Mouse (Mus musculus) limb, embryonic 10.5 days (tissue): ENCODE measurements around the gene Ifi47. TPM values are rescaled to one million over a fixed set of nuclear protein-coding genes. Genes with fewer than 3 reads are reported as not detected.

ENCODE experiments used
- DNase-seq: peaks from one replicate; pipeline ENCODE4 v3.0.0-alpha.2; 2017; ENCODE audit warnings: low spot score
- H3K27ac ChIP-seq: fragments of 300-500 bp; sonication (generic); 2 replicates; pipeline ENCODE4 v1.5.1; 2016; ENCODE audit warnings: mild to moderate bottlenecking
- H3K27me3 ChIP-seq: fragments of 300-500 bp; sonication (generic); 2 replicates; pipeline ENCODE4 v1.6.1; 2016; ENCODE audit warnings: low read depth, mild to moderate bottlenecking; ENCODE audit not compliant: poor library complexity, severe bottlenecking
- H3K36me3 ChIP-seq: fragments of 300-500 bp; sonication (generic); 2 replicates; pipeline ENCODE4 v1.6.1; 2016; ENCODE audit warnings: mild to moderate bottlenecking, moderate library complexity
- H3K4me1 ChIP-seq: fragments of 300-500 bp; sonication (generic); 2 replicates; pipeline ENCODE4 v1.6.1; 2016
- H3K4me3 ChIP-seq: fragments of 300-500 bp; sonication (generic); 2 replicates; pipeline ENCODE4 v1.5.1; 2016; ENCODE audit warnings: mild to moderate bottlenecking, moderate library complexity
- H3K9me3 ChIP-seq: fragments of 300-500 bp; sonication (generic); replicated peaks from 2 replicates; pipeline ENCODE4 v1.6.1; 2016; ENCODE audit warnings: mild to moderate bottlenecking
- WGBS: fragments of 180-500 bp; shearing (Covaris S2); methylation state at CpG from one replicate; pipeline ENCODE4 v1.1.7; 2016; 5-methylcytosine and 5-hydroxymethylcytosine counted together
- polyA plus RNA-seq: library from polyadenylated mRNA; unstranded; fragments of >200 nt; fragmentation: Nextera tagmentation; extraction: Ambion mirVana; gene quantifications from 2 replicates; pipeline ENCODE4 v1.2.1, GENCODE M21; 2016

Ifi47 gene
- polyA plus RNA-seq, 1 experiment from 2014 or later = 0.49 TPM

GRCm38 (mm10) chr11:49119635-49120034 is 43.2 kb downstream of the Ifi47 start:
- 83% methylated on average over 3 of the region's 3 CpGs for WGBS
- DNase-seq = no peak
- no peaks in the 10 kb centered on the region for H3K4me1 ChIP-seq
- no peak overlapping the region for H3K27ac ChIP-seq
- H3K36me3 ChIP-seq = no peaks in the 10 kb centered on the region
- H3K27me3 ChIP-seq = no peaks in the 10 kb centered on the region
- no peak overlapping the region for H3K4me3 ChIP-seq
- no peaks in the 10 kb centered on the region for H3K9me3 ChIP-seq

GRCm38 (mm10) chr11:49124169-49124568 is 47.8 kb downstream of the Ifi47 start:
- WGBS = 88% methylated on average over 2 of the region's 2 CpGs
- Histone ChIP-seq H3K9me3 (no peaks in the 10 kb centered on the region), H3K36me3 (no peaks in the 10 kb centered on the region), H3K27ac (no peak overlapping the region), H3K4me3 (no peak overlapping the region), H3K4me1 (no peaks in the 10 kb centered on the region), H3K27me3 (no peaks in the 10 kb centered on the region)
- DNase-seq = no peak

- no peak for DNase-seq
- WGBS = 94% methylated on average over 6 of the region's 6 CpGs
- H3K27me3 ChIP-seq = no peaks in the 10 kb centered on the region
- H3K36me3 ChIP-seq = no peaks in the 10 kb centered on the region
- no peaks in the 10 kb centered on the region for H3K4me1 ChIP-seq
- H3K27ac ChIP-seq = no peak within 1 kb of the TSS
- no peak within 1 kb of the TSS for H3K4me3 ChIP-seq
- H3K9me3 ChIP-seq = no peaks in the 10 kb centered on the region
Measured at GRCm38 (mm10) chr11:49141974-49142373, 65.6 kb downstream of the Ifi47 start, which contains the start of gene Olfr1395. Olfr1395 (plus strand) TSS chr11:49142274.

Other genes starting within 250 kb of the Ifi47 start
- 2.9 and 5.1 TPM in 2 replicates for gene Gm12184, start 249.9 kb upstream of the Ifi47 start, polyA plus RNA-seq
- gene Irgm1, start 204.9 kb upstream of the Ifi47 start, polyA plus RNA-seq = 1.0 and 1.4 TPM in 2 replicates
- gene Gm5431, start 174.4 kb upstream of the Ifi47 start, polyA plus RNA-seq = not detected in 2 replicates
- gene Psme2b, start 130.4 kb upstream of the Ifi47 start, polyA plus RNA-seq = 1.1 and 2.5 TPM in 2 replicates
- not detected in 2 replicates for gene Olfr56, start 97.7 kb upstream of the Ifi47 start, polyA plus RNA-seq
- gene 9930111J21Rik1, start 97.2 kb upstream of the Ifi47 start, polyA plus RNA-seq = 0.14 and 0.28 TPM in 2 replicates
- gene Gm12185, start 84.4 kb upstream of the Ifi47 start, polyA plus RNA-seq = not detected in 2 replicates
- not detected in 2 replicates for gene Tgtp1, start 82.4 kb upstream of the Ifi47 start, polyA plus RNA-seq
- gene 9930111J21Rik2, start 25.3 kb upstream of the Ifi47 start, polyA plus RNA-seq = 0.11 and 0.13 TPM in 2 replicates
- not detected in 2 replicates for gene Tgtp2, start 12.4 kb upstream of the Ifi47 start, polyA plus RNA-seq
- gene Olfr1396, start 38.3 kb downstream of the Ifi47 start, polyA plus RNA-seq = not detected in 2 replicates
- gene Olfr1395, start 65.7 kb downstream of the Ifi47 start, polyA plus RNA-seq = not detected in 2 replicates
- gene Olfr1394, start 77.8 kb downstream of the Ifi47 start, polyA plus RNA-seq = not detected in 2 replicates
- 0.34 TPM in 1 of 2 replicates, not detected in the other for gene Btnl9, start 110.6 kb downstream of the Ifi47 start, polyA plus RNA-seq
- gene Zfp62, start 126.7 kb downstream of the Ifi47 start, polyA plus RNA-seq = 34.6 and 48.3 TPM in 2 replicates
- gene Mgat1, start 167.6 kb downstream of the Ifi47 start, polyA plus RNA-seq = 40.0 and 46.0 TPM in 2 replicates
- not detected in 2 replicates for gene Olfr1393, start 201.7 kb downstream of the Ifi47 start, polyA plus RNA-seq
- gene Olfr1392, start 208.7 kb downstream of the Ifi47 start, polyA plus RNA-seq = not detected in 2 replicates
- not detected in 2 replicates for gene Olfr10, start 228.2 kb downstream of the Ifi47 start, polyA plus RNA-seq
- not detected in 2 replicates for gene Olfr1391, start 246.2 kb downstream of the Ifi47 start, polyA plus RNA-seq